Mouse (Mus musculus): ENCODE results near the gene Gm4869. TPM values are rescaled to one million over a fixed set of nuclear protein-coding genes. Genes with fewer than 3 reads are reported as not detected.
"Not testable (repeated sequence)": the region's sequence is repeated elsewhere in the genome, so short reads cannot be mapped to it uniquely, and the experiment has no call there.

Gene Gm4869
- polyA plus RNA-seq, 1 experiment from 2014 or later: not detected

DNA sequence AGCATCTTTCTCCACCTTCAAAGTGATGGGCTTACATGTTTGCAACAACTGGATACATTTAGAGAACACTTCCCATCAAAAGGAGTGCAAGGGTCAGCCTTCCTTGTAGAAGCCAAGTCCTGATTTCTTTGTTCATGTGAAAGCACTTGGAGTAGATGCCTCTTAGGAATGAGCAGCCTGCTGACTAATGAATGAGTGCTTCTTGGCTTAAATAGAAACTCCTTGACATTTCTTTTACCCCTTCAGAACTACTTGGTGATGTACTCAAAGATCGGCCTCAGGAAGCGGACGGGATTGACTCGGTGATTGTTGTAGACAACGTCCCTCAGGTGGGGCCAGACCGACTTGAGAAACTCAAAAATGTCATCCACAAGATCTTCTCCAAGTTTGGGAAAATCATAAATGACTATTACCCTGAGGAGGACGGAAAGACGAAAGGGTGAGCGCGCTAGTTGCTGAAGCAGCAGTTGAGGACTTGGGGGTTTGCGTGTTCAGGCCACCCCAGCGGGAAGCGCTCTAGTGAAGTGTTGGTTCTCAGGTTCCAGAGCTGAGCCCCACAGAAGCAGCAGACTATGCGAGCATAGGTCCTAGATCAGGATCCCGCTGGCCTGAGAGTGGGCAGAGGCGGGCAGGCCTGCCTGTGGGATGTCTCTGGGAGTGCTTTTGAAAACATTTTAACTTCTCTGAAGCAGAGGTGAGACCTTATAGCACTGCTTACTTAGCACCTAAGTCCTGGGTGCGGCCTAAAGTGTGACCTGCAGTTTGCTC, 20.2 kb upstream of the Gm4869 start:
- Histone ChIP-seq H3K27me3 (ENCODE audit: insufficient read depth, low read length) (no peaks in the 10 kb centered on the region), H3K27ac (ENCODE audit: low read depth) (no peak overlapping the region), H3K36me3 (replicated peaks; ENCODE audit: insufficient read depth, low read length) (peaks cover 48% of the 10 kb centered on the region), H3K4me3 (ENCODE audit: low read depth, low read length) (no peak overlapping the region), H3K9me3 (ENCODE audit: low read length) (no peaks in the 10 kb centered on the region), H3K9ac (replicated peaks) (no peak overlapping the region), H3K4me2 (ENCODE audit: low read depth, low read length) (no peak overlapping the region), H3K4me1 (ENCODE audit: insufficient read depth) (peaks cover 14% of the 10 kb centered on the region)
- 92% methylated on average over 17 of the region's 17 CpGs for WGBS (ENCODE audit: insufficient replicate concordance)
- DNase-seq (no peak), ATAC-seq (no peak)
- TF ChIP-seq CTCF (IDR thresholded peaks at IDR 0.05; ENCODE audit: low read depth): no peak
- no peak for TF ChIP-seq EP300 (IDR thresholded peaks at IDR 0.05; ENCODE audit: low read depth)

DNA sequence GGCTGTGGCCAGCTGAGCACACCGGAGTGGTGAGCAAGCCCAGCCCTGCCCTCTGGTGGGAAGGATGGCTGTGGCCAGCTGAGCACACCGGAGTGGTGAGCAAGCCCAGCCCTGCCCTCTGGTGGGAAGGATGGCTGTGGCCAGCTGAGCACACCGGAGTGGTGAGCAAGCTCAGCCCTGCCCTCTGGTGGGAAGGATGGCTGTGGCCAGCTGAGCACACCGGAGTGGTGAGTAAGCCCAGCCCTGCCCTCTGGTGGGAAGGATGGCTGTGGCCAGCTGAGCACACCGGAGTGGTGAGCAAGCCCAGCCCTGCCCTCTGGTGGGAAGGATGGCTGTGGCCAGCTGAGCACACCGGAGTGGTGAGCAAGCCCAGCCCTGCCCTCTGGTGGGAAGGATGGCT, 6.3 kb upstream of the Gm4869 start:
- H3K4me2 ChIP-seq (ENCODE audit: low read depth, low read length); H3K4me3 ChIP-seq (ENCODE audit: low read depth, low read length); H3K9me3 ChIP-seq (ENCODE audit: low read length); H3K27me3 ChIP-seq (ENCODE audit: insufficient read depth, low read length); ATAC-seq; H3K27ac ChIP-seq (ENCODE audit: low read depth); H3K9ac ChIP-seq (replicated peaks); H3K4me1 ChIP-seq (ENCODE audit: insufficient read depth): not testable (repeated sequence)
- 50% methylated on average over 1 of the region's 6 CpGs for WGBS (ENCODE audit: insufficient replicate concordance)
- peaks cover 78% of the 10 kb centered on the region for H3K36me3 ChIP-seq (replicated peaks; ENCODE audit: insufficient read depth, low read length)
- DNase-seq: peak; percentile 38
- TF ChIP-seq CTCF (IDR thresholded peaks at IDR 0.05; ENCODE audit: low read depth): peak; percentile 64

DNA sequence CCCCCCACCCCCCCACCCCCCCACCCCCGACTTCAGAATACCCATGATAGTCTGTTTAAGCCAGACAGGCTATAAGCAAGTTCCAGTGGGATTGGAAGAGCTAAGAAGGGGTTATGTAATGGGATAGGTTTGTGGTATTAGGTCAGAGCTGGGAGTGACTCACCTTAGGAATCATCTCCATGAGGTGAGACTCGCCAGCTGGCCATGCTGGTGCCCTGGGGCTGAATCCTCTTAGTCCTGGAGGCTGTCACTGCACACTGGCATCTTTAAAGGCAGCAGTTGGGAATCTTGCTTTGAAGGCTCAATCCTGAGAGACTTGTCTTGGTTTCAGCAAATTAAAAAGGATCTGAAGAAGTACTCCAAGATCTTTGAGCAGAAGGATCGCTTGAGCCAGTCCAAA, 4.0 kb upstream of the Gm4869 start:
- Histone ChIP-seq H3K4me3 (ENCODE audit: low read depth, low read length) (no peak overlapping the region), H3K27me3 (ENCODE audit: insufficient read depth, low read length) (no peaks in the 10 kb centered on the region), H3K4me1 (ENCODE audit: insufficient read depth) (no peaks in the 10 kb centered on the region), H3K9me3 (ENCODE audit: low read length) (no peaks in the 10 kb centered on the region), H3K36me3 (replicated peaks; ENCODE audit: insufficient read depth, low read length) (peaks cover 71% of the 10 kb centered on the region), H3K27ac (ENCODE audit: low read depth) (no peak overlapping the region), H3K9ac (replicated peaks) (no peak overlapping the region), H3K4me2 (ENCODE audit: low read depth, low read length) (no peak overlapping the region)
- TF ChIP-seq CTCF (IDR thresholded peaks at IDR 0.05; ENCODE audit: low read depth) (no peak), EP300 (IDR thresholded peaks at IDR 0.05; ENCODE audit: low read depth) (no peak)
- ATAC-seq (no peak), DNase-seq (no peak)
- 92% methylated on average over 3 of the region's 3 CpGs for WGBS (ENCODE audit: insufficient replicate concordance)

DNA sequence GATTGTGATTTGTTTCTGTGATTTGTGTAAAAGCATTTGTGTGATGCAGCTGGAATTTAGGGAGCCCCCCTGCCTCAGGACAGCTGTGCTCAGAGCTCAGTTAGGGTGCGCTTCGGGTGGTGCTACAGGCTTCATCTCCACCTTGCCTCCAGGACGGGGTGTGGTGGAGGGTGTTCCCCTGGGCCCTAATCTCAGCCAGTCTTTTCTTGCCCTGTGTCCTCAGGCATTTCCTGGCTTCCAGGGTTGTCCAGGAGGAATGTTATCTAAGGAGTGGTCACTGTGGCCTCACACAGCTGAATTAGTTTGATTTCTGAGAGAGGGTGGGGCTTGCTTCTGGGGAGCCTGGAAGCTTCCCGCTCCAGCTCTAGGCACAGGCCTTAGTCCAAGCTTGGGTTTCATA, 1.4 kb upstream of the Gm4869 start:
- H3K27ac ChIP-seq (ENCODE audit: low read depth): no peak overlapping the region
- H3K36me3 ChIP-seq (replicated peaks; ENCODE audit: insufficient read depth, low read length): peaks cover 50% of the 10 kb centered on the region
- no peak overlapping the region for H3K4me2 ChIP-seq (ENCODE audit: low read depth, low read length)
- H3K27me3 ChIP-seq (ENCODE audit: insufficient read depth, low read length): no peaks in the 10 kb centered on the region
- H3K9ac ChIP-seq (replicated peaks): no peak overlapping the region
- TF ChIP-seq CTCF (IDR thresholded peaks at IDR 0.05; ENCODE audit: low read depth) (no peak), EP300 (IDR thresholded peaks at IDR 0.05; ENCODE audit: low read depth) (no peak)
- H3K4me3 ChIP-seq (ENCODE audit: low read depth, low read length): no peak overlapping the region
- ATAC-seq: no peak
- WGBS (ENCODE audit: insufficient replicate concordance): 80% methylated on average over 4 of the region's 4 CpGs
- no peaks in the 10 kb centered on the region for H3K9me3 ChIP-seq (ENCODE audit: low read length)
- no peaks in the 10 kb centered on the region for H3K4me1 ChIP-seq (ENCODE audit: insufficient read depth)
- DNase-seq: no peak

DNA sequence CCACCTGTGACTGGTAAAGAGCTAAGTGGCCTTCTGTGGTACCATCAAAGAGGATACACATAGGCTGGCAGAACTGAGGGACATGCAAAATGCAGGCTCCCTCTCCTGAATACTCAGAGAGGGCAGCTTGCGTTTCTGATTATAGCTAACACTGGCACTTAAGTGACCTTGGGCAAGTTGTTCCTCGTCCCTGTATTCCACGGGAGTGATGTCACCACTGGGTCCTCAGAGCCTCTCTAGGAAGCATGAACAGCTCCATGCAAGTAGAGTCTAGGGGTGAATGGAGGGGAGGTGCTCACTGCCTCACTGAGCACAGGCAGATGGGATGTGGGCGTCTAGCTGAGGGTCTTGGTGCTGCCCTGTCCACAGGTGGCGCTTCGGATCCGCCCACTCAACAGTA, 609 bp downstream of the Gm4869 start:
- DNase-seq: no peak
- TF ChIP-seq EP300 (IDR thresholded peaks at IDR 0.05; ENCODE audit: low read depth) (no peak), CTCF (IDR thresholded peaks at IDR 0.05; ENCODE audit: low read depth) (no peak)
- WGBS (ENCODE audit: insufficient replicate concordance): 73% methylated on average over 7 of the region's 7 CpGs

DNA sequence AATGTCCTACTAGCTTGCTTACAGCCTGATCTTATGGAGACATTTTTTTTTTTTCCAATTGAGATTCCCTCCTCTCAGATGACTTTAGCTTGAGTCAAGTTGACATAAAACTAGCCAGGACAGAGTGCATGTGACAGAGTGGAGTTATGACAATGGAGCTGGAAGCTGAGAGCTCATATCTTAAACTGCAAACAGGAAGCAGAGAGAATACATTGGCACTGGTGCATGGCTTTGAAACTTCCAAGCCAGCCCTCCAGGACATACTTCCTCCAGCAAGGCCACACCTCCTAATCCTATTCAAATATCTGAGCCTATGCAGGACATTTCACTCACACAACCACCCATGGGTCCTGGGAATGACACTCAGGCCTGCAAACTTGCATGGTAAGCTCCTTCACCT, 9.0 kb downstream of the Gm4869 start:
- no peak overlapping the region for H3K9ac ChIP-seq (replicated peaks)
- H3K27ac ChIP-seq (ENCODE audit: low read depth): no peak overlapping the region
- ATAC-seq (no peak), DNase-seq (no peak)
- no peaks in the 10 kb centered on the region for H3K36me3 ChIP-seq (replicated peaks; ENCODE audit: insufficient read depth, low read length)
- no peaks in the 10 kb centered on the region for H3K9me3 ChIP-seq (ENCODE audit: low read length)
- no peak overlapping the region for H3K4me2 ChIP-seq (ENCODE audit: low read depth, low read length)
- no peaks in the 10 kb centered on the region for H3K27me3 ChIP-seq (ENCODE audit: insufficient read depth, low read length)
- TF ChIP-seq EP300 (IDR thresholded peaks at IDR 0.05; ENCODE audit: low read depth) (no peak), CTCF (IDR thresholded peaks at IDR 0.05; ENCODE audit: low read depth) (no peak)
- H3K4me1 ChIP-seq (ENCODE audit: insufficient read depth): no peaks in the 10 kb centered on the region
- H3K4me3 ChIP-seq (ENCODE audit: low read depth, low read length): no peak overlapping the region

More for the DNA sequence above, 609 bp downstream of the Gm4869 start:
- H3K9ac ChIP-seq (replicated peaks): no peak overlapping the region
- H3K36me3 ChIP-seq (replicated peaks; ENCODE audit: insufficient read depth, low read length): peaks cover 34% of the 10 kb centered on the region
- no peak overlapping the region for H3K27ac ChIP-seq (ENCODE audit: low read depth)
- H3K27me3 ChIP-seq (ENCODE audit: insufficient read depth, low read length): no peaks in the 10 kb centered on the region
- H3K9me3 ChIP-seq (ENCODE audit: low read length): no peaks in the 10 kb centered on the region
- no peak overlapping the region for H3K4me2 ChIP-seq (ENCODE audit: low read depth, low read length)
- no peak overlapping the region for H3K4me3 ChIP-seq (ENCODE audit: low read depth, low read length)
- H3K4me1 ChIP-seq (ENCODE audit: insufficient read depth): no peaks in the 10 kb centered on the region
- no peak for ATAC-seq

Measured in liver, postnatal 0 days (tissue).